Mouse (Mus musculus) liver, embryonic 16.5 days (tissue): ENCODE measurements around the gene Pabpn1. TPM values are rescaled to one million over a fixed set of nuclear protein-coding genes. Genes with fewer than 3 reads are reported as not detected.

Experiments used
- ATAC-seq: fragments of 200-750 bp; cut with Nextera tagmentation; 2 replicates; pipeline ENCODE4 v1.8.0; 2017; ENCODE audit warnings: low read depth, mild to moderate bottlenecking, moderate number of reproducible peaks, moderate library complexity
- H3K27ac ChIP-seq: fragments of 300-500 bp; sonication (generic); 2 replicates; pipeline ENCODE4 v1.5.1; 2014; ENCODE audit warnings: mild to moderate bottlenecking, low read length
- H3K27me3 ChIP-seq: fragments of 300-500 bp; sonication (generic); 2 replicates; pipeline ENCODE4 v1.6.1; 2014; ENCODE audit warnings: low read depth, low read length, mixed read lengths; ENCODE audit not compliant: control insufficient read depth, insufficient read depth
- H3K36me3 ChIP-seq: fragments of 300-500 bp; sonication (generic); 2 replicates; pipeline ENCODE4 v1.6.1; 2014; ENCODE audit warnings: mild to moderate bottlenecking; ENCODE audit not compliant: control insufficient read depth, insufficient read depth
- H3K4me1 ChIP-seq: fragments of 300-500 bp; sonication (generic); 2 replicates; pipeline ENCODE4 v1.6.1; 2014; ENCODE audit warnings: low read depth, low read length, mixed read lengths; ENCODE audit not compliant: control insufficient read depth
- H3K4me2 ChIP-seq: fragments of 300-500 bp; sonication (generic); 2 replicates; pipeline ENCODE4 v1.6.1; 2014; ENCODE audit warnings: low read depth, low read length, mixed read lengths
- H3K4me3 ChIP-seq: fragments of 300-500 bp; sonication (generic); 2 replicates; pipeline ENCODE4 v1.5.1; 2014; ENCODE audit warnings: low read depth, mild to moderate bottlenecking, low read length
- H3K9ac ChIP-seq: fragments of 300-500 bp; sonication (generic); 2 replicates; pipeline ENCODE4 v1.6.1; 2014; ENCODE audit warnings: low read depth, low read length
- H3K9me3 ChIP-seq: fragments of 300-500 bp; sonication (generic); replicated peaks from 2 replicates; pipeline ENCODE4 v1.6.1; 2016; ENCODE audit warnings: low read length; ENCODE audit not compliant: control insufficient read depth
- WGBS: fragments of 180-500 bp; shearing (Covaris S2); extraction: QIAGEN DNeasy Blood & Tissue Kit; methylation state at CpG from one replicate; pipeline ENCODE4 v1.1.7; 2014; ENCODE audit not compliant: insufficient replicate concordance; 5-methylcytosine and 5-hydroxymethylcytosine counted together
- polyA plus RNA-seq: library from polyadenylated mRNA; unstranded; fragments of >200 nt; fragmentation: Nextera tagmentation; extraction: Ambion mirVana; gene quantifications from 2 replicates; pipeline ENCODE4 v1.2.1, GENCODE M21; 2015

The Pabpn1 gene
- polyA plus RNA-seq, 1 experiment from 2014 or later = 30.1 TPM

GRCm38 (mm10) chr14:54866268-54866667 lies 26.0 kb upstream of the Pabpn1 start:
- WGBS = 29% methylated on average over 3 of the region's 3 CpGs

GRCm38 (mm10) chr14:54866936-54867335 lies 25.4 kb upstream of the Pabpn1 start:
- H3K4me3 ChIP-seq = no peak overlapping the region
- no peak overlapping the region for H3K27ac ChIP-seq
- WGBS = 56% methylated on average over 5 of the region's 5 CpGs
- H3K9ac ChIP-seq = no peak overlapping the region
- peaks cover 4% of the 10 kb centered on the region for H3K4me1 ChIP-seq
- no peaks in the 10 kb centered on the region for H3K36me3 ChIP-seq
- H3K27me3 ChIP-seq = no peaks in the 10 kb centered on the region
- no peak overlapping the region for H3K4me2 ChIP-seq
- H3K9me3 ChIP-seq = no peaks in the 10 kb centered on the region
- ATAC-seq = no peak

More at GRCm38 (mm10) chr14:54866268-54866667, 26.0 kb upstream of the Pabpn1 start:
- ATAC-seq = no peak
- Histone ChIP-seq H3K27me3 (no peaks in the 10 kb centered on the region), H3K4me2 (no peak overlapping the region), H3K9me3 (no peaks in the 10 kb centered on the region), H3K4me1 (peaks cover 4% of the 10 kb centered on the region), H3K9ac (no peak overlapping the region), H3K36me3 (no peaks in the 10 kb centered on the region), H3K27ac (no peak overlapping the region), H3K4me3 (no peak overlapping the region)

- ATAC-seq = no peak
- H3K4me2 ChIP-seq = no peak overlapping the region
- H3K9me3 ChIP-seq = no peaks in the 10 kb centered on the region
- WGBS = 60% methylated on average over 4 of the region's 4 CpGs
- peaks cover 4% of the 10 kb centered on the region for H3K4me1 ChIP-seq
- H3K36me3 ChIP-seq = no peaks in the 10 kb centered on the region
- H3K9ac ChIP-seq = no peak overlapping the region
- H3K27me3 ChIP-seq = no peaks in the 10 kb centered on the region
- H3K4me3 ChIP-seq = no peak overlapping the region
- no peak overlapping the region for H3K27ac ChIP-seq
Measured at GRCm38 (mm10) chr14:54868026-54868425, 24.3 kb upstream of the Pabpn1 start.

GRCm38 (mm10) chr14:54870861-54871260 lies 21.4 kb upstream of the Pabpn1 start, which contains the start of gene Homez:
Gene Homez, minus strand, starts transcription at chr14:54870961.
- WGBS = 69% methylated on average over 5 of the region's 5 CpGs
- no peak for ATAC-seq
- Histone ChIP-seq H3K4me2 (no peak within 1 kb of the TSS), H3K9me3 (no peaks in the 10 kb centered on the region), H3K27me3 (no peaks in the 10 kb centered on the region; the same call in none of the 2 replicates), H3K36me3 (no peaks in the 10 kb centered on the region), H3K9ac (no peak within 1 kb of the TSS), H3K4me3 (no peak within 1 kb of the TSS), H3K4me1 (peaks cover 4% of the 10 kb centered on the region), H3K27ac (no peak within 1 kb of the TSS)

- Histone ChIP-seq H3K4me2 (no peak overlapping the region), H3K36me3 (no peaks in the 10 kb centered on the region), H3K27me3 (peaks cover 3% of the 10 kb centered on the region), H3K27ac (no peak overlapping the region), H3K4me1 (peaks cover 18% of the 10 kb centered on the region), H3K4me3 (no peak overlapping the region), H3K9me3 (no peaks in the 10 kb centered on the region), H3K9ac (no peak overlapping the region)
- no peak for ATAC-seq
- 74% methylated on average over 3 of the region's 3 CpGs for whole genome bisulfite sequencing
Measured at GRCm38 (mm10) chr14:54874165-54874564, 18.1 kb upstream of the Pabpn1 start.

- Histone ChIP-seq H3K4me1 (peaks cover 18% of the 10 kb centered on the region), H3K4me3 (peak overlapping the region; percentile 80), H3K4me2 (peak overlapping the region; percentile 99), H3K27me3 (peaks cover 3% of the 10 kb centered on the region), H3K27ac (peak overlapping the region; percentile 7; the same call in 1 of the 2 replicates), H3K36me3 (no peaks in the 10 kb centered on the region), H3K9me3 (no peaks in the 10 kb centered on the region), H3K9ac (peak overlapping the region; percentile 76)
- WGBS = 4% methylated on average over 36 of the region's 36 CpGs
- peak; percentile 1 for ATAC-seq
Measured at GRCm38 (mm10) chr14:54875844-54876538, 16.3 kb upstream of the Pabpn1 start.

- peak overlapping the region; percentile 99 for H3K4me2 ChIP-seq
- H3K27ac ChIP-seq = peak overlapping the region; percentile 62
- peak; percentile 95 for ATAC-seq
- peaks cover 18% of the 10 kb centered on the region for H3K4me1 ChIP-seq
- H3K27me3 ChIP-seq = peaks cover 3% of the 10 kb centered on the region
- no peaks in the 10 kb centered on the region for H3K36me3 ChIP-seq
- peak overlapping the region; percentile 80 for H3K4me3 ChIP-seq
- H3K9ac ChIP-seq = peak overlapping the region; percentile 76
- WGBS = under 1% methylated on average over 67 of the region's 72 CpGs
- no peaks in the 10 kb centered on the region for H3K9me3 ChIP-seq
Measured at GRCm38 (mm10) chr14:54876539-54877047, 15.7 kb upstream of the Pabpn1 start.

GRCm38 (mm10) chr14:54877048-54877715 lies 15.1 kb upstream of the Pabpn1 start, which contains the start of gene Ppp1r3e:
Gene Ppp1r3e, minus strand, starts transcription at chr14:54877550.
- H3K27me3 ChIP-seq = peaks cover 3% of the 10 kb centered on the region
- H3K4me2 ChIP-seq = peak within 1 kb of the TSS; percentile 99
- under 1% methylated on average over 58 of the region's 61 CpGs for WGBS
- H3K9ac ChIP-seq = peak within 1 kb of the TSS; percentile 76
- H3K27ac ChIP-seq = peak within 1 kb of the TSS; percentile 62
- ATAC-seq = peak; percentile 79
- no peaks in the 10 kb centered on the region for H3K9me3 ChIP-seq
- no peaks in the 10 kb centered on the region for H3K36me3 ChIP-seq
- H3K4me3 ChIP-seq = peak within 1 kb of the TSS; percentile 80
- peaks cover 18% of the 10 kb centered on the region for H3K4me1 ChIP-seq
